8 mouse cellular contexts compared by ENCODE assay signal in genomic region chr10:93261981-93262499, GRCm38 (mm10). TPM values are rescaled to one million over a fixed set of nuclear protein-coding genes. Genes with fewer than 3 reads are reported as not detected.
DNase-seq lines count a peak whose midpoint lies in the region; ATAC-seq and TF ChIP-seq lines count a peak whose summit lies in the region.

No protein-coding gene starts in this region.

- peak; percentile 86 for ATAC-seq in kidney, embryonic 16.5 days (ENCODE audit: low FRiP score, low TSS enrichment)
- ATAC-seq in embryonic facial prominence, embryonic 11.5 days (replicated peaks; ENCODE audit: insufficient number of reproducible peaks, low FRiP score, low TSS enrichment, low read depth): peak; percentile 57
- ATAC-seq in stomach, embryonic 16.5 days (ENCODE audit: insufficient read depth, low FRiP score): peak; percentile 76

- no peak for DNase-seq in kidney, adult 2 months
- peak; percentile 56 for DNase-seq in embryonic facial prominence, embryonic 11.5 days (ENCODE audit: low spot score)
- DNase-seq in induced T-regulatory cell, adult 2 months (ENCODE audit: low read depth): peak; percentile 49
- DNase-seq in lung, postnatal 25 days (ENCODE audit: low spot score): peak; percentile 54
- DNase-seq in cerebellum, adult 11 months: no peak
- no peak for DNase-seq in left cerebral cortex, postnatal 14 days (ENCODE audit: low spot score in 2 of 2)

- H3K36me3 ChIP-seq in kidney, embryonic 16.5 days (ENCODE audit: insufficient read depth, low read length): peaks cover 13% of the 10 kb centered on the region
- no peaks in the 10 kb centered on the region for H3K36me3 ChIP-seq in kidney, adult 2 months (ENCODE audit: control insufficient read depth, insufficient read depth, low read length)
- no peaks in the 10 kb centered on the region; the same call in 1 of the 2 replicates for H3K36me3 ChIP-seq in embryonic facial prominence, embryonic 11.5 days (replicated peaks; ENCODE audit: control insufficient read depth, insufficient read depth, low read depth, low read length)
- no peaks in the 10 kb centered on the region for H3K36me3 ChIP-seq in stomach, embryonic 16.5 days (ENCODE audit: control insufficient read depth, insufficient read depth, low read length)

- peak overlapping the region; percentile 45 for H3K9ac ChIP-seq in kidney, embryonic 16.5 days (replicated peaks; ENCODE audit: low read length)
- no peak overlapping the region for H3K9ac ChIP-seq in embryonic facial prominence, embryonic 11.5 days (replicated peaks; ENCODE audit: low read length)
- 0 out of 2 replicates have a peak overlapping the region, but pooled peaks have one; percentile 20 for H3K9ac ChIP-seq in stomach, embryonic 16.5 days (ENCODE audit: low read length)

- WGBS in kidney, embryonic 16.5 days: 12% methylated on average over 15 of the region's 15 CpGs
- 15% methylated on average over 15 of the region's 15 CpGs for WGBS in kidney, adult 2 months
- WGBS in embryonic facial prominence, embryonic 11.5 days: 15% methylated on average over 15 of the region's 15 CpGs
- WGBS in stomach, embryonic 16.5 days: 21% methylated on average over 15 of the region's 15 CpGs

- no peak for TF ChIP-seq POLR2A in kidney, adult 2 months (IDR thresholded peaks at IDR 0.05; ENCODE audit: low read depth, low read length)

- no peak for TF ChIP-seq CTCF in kidney, adult 2 months (conservative IDR thresholded peaks at IDR 0.05; ENCODE audit: insufficient read depth, insufficient read length, low read depth, low read length)

- intact Hi-C loops in left cerebral cortex, postnatal 14 days (cut with DNase I): no loop called here

- peak overlapping the region; percentile 47 for H3K4me2 ChIP-seq in kidney, embryonic 16.5 days (replicated peaks; ENCODE audit: low read depth, low read length)
- peak overlapping the region; percentile 22; the same call in 1 of the 2 replicates for H3K4me2 ChIP-seq in embryonic facial prominence, embryonic 11.5 days (ENCODE audit: low read depth, low read length)
- H3K4me2 ChIP-seq in stomach, embryonic 16.5 days (ENCODE audit: low read depth, low read length): peak overlapping the region; percentile 36

- no peaks in the 10 kb centered on the region for H3K9me3 ChIP-seq in kidney, embryonic 16.5 days (ENCODE audit: low read length)
- no peaks in the 10 kb centered on the region for H3K9me3 ChIP-seq in embryonic facial prominence, embryonic 11.5 days (replicated peaks; ENCODE audit: control insufficient read depth, low read length)
- no peaks in the 10 kb centered on the region for H3K9me3 ChIP-seq in stomach, embryonic 16.5 days (replicated peaks; ENCODE audit: control insufficient read depth, low read length)

- H3K4me1 ChIP-seq in kidney, embryonic 16.5 days (ENCODE audit: insufficient read depth, low read length): peaks cover 34% of the 10 kb centered on the region
- peaks cover 21% of the 10 kb centered on the region for H3K4me1 ChIP-seq in kidney, adult 2 months (ENCODE audit: control insufficient read depth, insufficient read depth, low read length)
- H3K4me1 ChIP-seq in embryonic facial prominence, embryonic 11.5 days (ENCODE audit: control insufficient read depth, insufficient read depth, low read length): peaks cover 18% of the 10 kb centered on the region
- peaks cover 25% of the 10 kb centered on the region for H3K4me1 ChIP-seq in stomach, embryonic 16.5 days (ENCODE audit: control insufficient read depth, insufficient read depth, low read length)

- H3K27me3 ChIP-seq in kidney, embryonic 16.5 days (ENCODE audit: insufficient read depth, low read length): no peaks in the 10 kb centered on the region
- no peaks in the 10 kb centered on the region for H3K27me3 ChIP-seq in kidney, adult 2 months (replicated peaks; ENCODE audit: control insufficient read depth, insufficient read depth, low read length)
- no peaks in the 10 kb centered on the region for H3K27me3 ChIP-seq in embryonic facial prominence, embryonic 11.5 days (ENCODE audit: control insufficient read depth, insufficient read depth, low read length)
- H3K27me3 ChIP-seq in stomach, embryonic 16.5 days (ENCODE audit: control insufficient read depth, insufficient read depth, low read length): no peaks in the 10 kb centered on the region

- H3K4me3 ChIP-seq in kidney, embryonic 16.5 days (ENCODE audit: low read length): peak overlapping the region; percentile 18; the same call in 1 of the 2 replicates
- no peak overlapping the region for H3K4me3 ChIP-seq in kidney, adult 2 months (ENCODE audit: insufficient read depth, low read depth, low read length)
- H3K4me3 ChIP-seq in embryonic facial prominence, embryonic 11.5 days (ENCODE audit: low read depth, low read length): no peak overlapping the region
- no peak overlapping the region for H3K4me3 ChIP-seq in stomach, embryonic 16.5 days (replicated peaks; ENCODE audit: low read length)

- H3K27ac ChIP-seq in kidney, embryonic 16.5 days (ENCODE audit: low read length): peak overlapping the region; percentile 84
- no peak overlapping the region for H3K27ac ChIP-seq in kidney, adult 2 months (ENCODE audit: insufficient read depth, low read depth, low read length)
- no peak overlapping the region; the same call in 1 of the 2 replicates for H3K27ac ChIP-seq in embryonic facial prominence, embryonic 11.5 days (replicated peaks; ENCODE audit: low read depth, low read length)
- H3K27ac ChIP-seq in stomach, embryonic 16.5 days (ENCODE audit: low read length): peak overlapping the region; percentile 48

RNA-seq across cellular contexts. Expression of gene Elk3, which starts 48.9 kb away (rescaled TPM):
- polyA plus RNA-seq in kidney, embryonic 16.5 days (2015; fragmentation: Nextera tagmentation; extraction: Ambion mirVana): 41.3 and 45.6 TPM in 2 replicates
- 27.5 and 28.1 TPM in 2 replicates for polyA plus RNA-seq in kidney, adult 2 months (2012; rRNA removed)
- 34.0 and 37.2 TPM in 2 replicates for polyA plus RNA-seq in embryonic facial prominence, embryonic 11.5 days (2014; fragmentation: Nextera tagmentation; extraction: Ambion mirVana)
- 19.1 and 23.6 TPM in 2 replicates for polyA plus RNA-seq in stomach, embryonic 16.5 days (2015; fragmentation: Nextera tagmentation; extraction: Ambion mirVana)
- total RNA-seq in left cerebral cortex, postnatal 14 days (2021): 10 to 100 TPM; 15.2 to 16.1 TPM

Comparison
In these comparisons a context has a peak if more than half of its experiments do, and no peak if none do; other contexts are left out.
1. H3K27ac ChIP-seq: peak in kidney, embryonic 16.5 days (single experiment) and stomach, embryonic 16.5 days (single experiment); none in kidney, adult 2 months (single experiment) and embryonic facial prominence, embryonic 11.5 days (single experiment).
2. DNase-seq: peak in embryonic facial prominence, embryonic 11.5 days (single experiment), induced T-regulatory cell, adult 2 months (single experiment) and lung, postnatal 25 days (single experiment); none in kidney, adult 2 months (single experiment), cerebellum, adult 11 months (single experiment) and left cerebral cortex, postnatal 14 days (0 of 2).
3. Peak in every context shown above with its lines, with median percentiles within 50 percentile points of each other: ATAC-seq and H3K4me2 ChIP-seq.